Mouse (Mus musculus) lung, embryonic 16.5 days (tissue): ENCODE data around the gene Utp14b. TPM values are rescaled to one million over a fixed set of nuclear protein-coding genes. Genes with fewer than 3 reads are reported as not detected.

ENCODE experiments used
- ATAC-seq: fragments of 200-750 bp; cut with Nextera tagmentation; 2 replicates; pipeline ENCODE4 v1.8.0; 2017; ENCODE audit warnings: low read depth, mild to moderate bottlenecking, moderate library complexity
- H3K27ac ChIP-seq: fragments of 300-500 bp; sonication (generic); 2 replicates; pipeline ENCODE4 v1.5.1; 2014; ENCODE audit warnings: mild to moderate bottlenecking, control low read depth, low read length
- H3K27me3 ChIP-seq: fragments of 300-500 bp; sonication (generic); 2 replicates; pipeline ENCODE4 v1.6.1; 2014; ENCODE audit warnings: low read depth, low read length, mixed read lengths; ENCODE audit not compliant: control insufficient read depth, insufficient read depth
- H3K36me3 ChIP-seq: fragments of 300-500 bp; sonication (generic); 2 replicates; pipeline ENCODE4 v1.6.1; 2014; ENCODE audit warnings: low read length; ENCODE audit not compliant: control insufficient read depth, insufficient read depth
- H3K4me1 ChIP-seq: fragments of 300-500 bp; sonication (generic); replicated peaks from 2 replicates; pipeline ENCODE4 v1.6.1; 2014; ENCODE audit warnings: low read length, mixed read lengths; ENCODE audit not compliant: control insufficient read depth, insufficient read depth
- H3K4me2 ChIP-seq: fragments of 300-500 bp; sonication (generic); 2 replicates; pipeline ENCODE4 v1.6.1; 2014; ENCODE audit warnings: low read depth, low read length, control low read depth
- H3K4me3 ChIP-seq: fragments of 300-500 bp; sonication (generic); 2 replicates; pipeline ENCODE4 v1.5.1; 2014; ENCODE audit warnings: mild to moderate bottlenecking, low read length, control low read depth
- H3K9ac ChIP-seq: fragments of 300-500 bp; sonication (generic); 2 replicates; pipeline ENCODE4 v1.6.1; 2014; ENCODE audit warnings: low read length, control low read depth
- H3K9me3 ChIP-seq: fragments of 300-500 bp; sonication (generic); 2 replicates; pipeline ENCODE4 v1.6.1; 2016; ENCODE audit warnings: low read length; ENCODE audit not compliant: control insufficient read depth
- WGBS: fragments of 180-500 bp; shearing (Covaris S2); extraction: QIAGEN DNeasy Blood & Tissue Kit; methylation state at CpG from one replicate; pipeline ENCODE4 v1.1.7; 2014; 5-methylcytosine and 5-hydroxymethylcytosine counted together
- polyA plus RNA-seq: library from polyadenylated mRNA; unstranded; fragments of >200 nt; fragmentation: Nextera tagmentation; extraction: Ambion mirVana; gene quantifications from 2 replicates; pipeline ENCODE4 v1.2.1, GENCODE M21; 2015

Gene Utp14b
- polyA plus RNA-seq, 1 experiment from 2014 or later: 3.1 TPM

DNA sequence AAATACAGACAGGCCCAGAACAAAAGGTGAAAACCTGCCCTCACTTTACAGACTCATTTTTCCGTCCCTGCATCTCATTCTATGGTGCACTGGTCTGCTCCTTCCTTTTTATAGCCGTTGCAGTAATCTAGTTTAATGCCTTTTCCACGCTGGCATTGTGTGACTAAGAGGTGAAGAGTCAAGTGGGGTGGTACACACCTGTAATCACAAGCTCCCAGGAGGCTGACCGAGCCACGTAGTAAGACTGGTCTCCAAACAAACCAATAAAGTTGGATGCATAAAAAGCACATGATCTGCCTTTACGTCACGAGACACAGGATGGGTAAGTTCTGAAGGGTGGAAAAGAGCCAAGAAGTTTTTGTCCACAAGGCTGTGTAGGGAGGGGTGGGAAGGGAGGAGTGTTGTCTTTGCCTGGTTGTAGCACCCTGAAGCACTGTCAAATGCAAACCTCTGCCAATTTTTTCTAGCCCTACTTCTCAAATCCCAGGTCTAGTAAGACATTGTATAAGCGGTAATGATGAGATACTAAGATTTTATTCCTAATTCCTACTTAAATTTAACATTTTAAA lies 10.4 kb upstream of the Utp14b start:
- H3K4me2 ChIP-seq: no peak overlapping the region
- peaks cover 11% of the 10 kb centered on the region; the same call in 1 of the 2 replicates for H3K4me1 ChIP-seq
- no peaks in the 10 kb centered on the region for H3K36me3 ChIP-seq
- no peak overlapping the region for H3K4me3 ChIP-seq
- H3K27me3 ChIP-seq: no peaks in the 10 kb centered on the region
- no peak overlapping the region for H3K27ac ChIP-seq
- WGBS: 43% methylated on average over 8 of the region's 8 CpGs
- no peaks in the 10 kb centered on the region for H3K9me3 ChIP-seq
- no peak overlapping the region for H3K9ac ChIP-seq
- peak; percentile 49 for ATAC-seq

- H3K27me3 ChIP-seq: no peaks in the 10 kb centered on the region
- ATAC-seq: no peak
- WGBS: 32% methylated on average over 6 of the region's 6 CpGs
- H3K4me1 ChIP-seq: peaks cover 6% of the 10 kb centered on the region; the same call in 1 of the 2 replicates
- H3K36me3 ChIP-seq: no peaks in the 10 kb centered on the region
- no peak overlapping the region for H3K27ac ChIP-seq
- no peak overlapping the region for H3K4me2 ChIP-seq
- no peaks in the 10 kb centered on the region for H3K9me3 ChIP-seq
- no peak overlapping the region for H3K9ac ChIP-seq
- H3K4me3 ChIP-seq: no peak overlapping the region
Observed at GRCm38 (mm10) chr1:78649269-78650061, 8.4 kb upstream of the Utp14b start.

- 17% methylated on average over 2 of the region's 2 CpGs for WGBS
- peak overlapping the region; percentile 67 for H3K27ac ChIP-seq
Observed at GRCm38 (mm10) chr1:78656472-78656871, 1.4 kb upstream of the Utp14b start.

DNA sequence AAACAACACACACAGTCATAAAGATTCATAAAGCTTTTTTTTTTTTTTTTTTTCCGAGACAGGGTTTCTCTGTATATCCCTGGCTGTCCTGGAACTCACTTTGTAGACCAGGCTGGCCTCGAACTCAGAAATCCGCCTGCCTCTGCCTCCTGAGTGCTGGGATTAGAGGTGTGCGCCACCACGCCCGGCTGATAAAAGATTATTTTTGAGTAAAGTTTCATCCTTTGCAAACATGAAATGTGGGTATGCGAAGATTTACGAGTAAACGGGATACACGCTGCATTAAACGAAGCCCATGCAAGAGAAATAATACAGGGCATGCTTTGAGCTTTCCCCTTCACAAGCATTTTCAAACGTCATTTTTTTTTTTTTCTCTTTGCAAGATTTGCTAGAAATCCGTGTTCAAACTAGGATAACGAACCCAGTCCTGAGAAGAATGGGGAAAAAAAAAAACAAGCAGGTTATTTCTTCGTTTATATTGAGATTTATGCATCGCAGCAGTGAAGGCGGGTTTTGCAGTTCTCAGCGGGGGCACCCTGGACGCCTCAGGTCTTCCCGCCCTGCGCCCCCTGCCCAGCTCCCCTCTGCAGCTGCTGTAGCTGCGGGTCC lies 713 bp upstream of the Utp14b start:
- Histone ChIP-seq H3K27me3 (no peaks in the 10 kb centered on the region), H3K36me3 (no peaks in the 10 kb centered on the region), H3K27ac (peak overlapping the region; percentile 67), H3K4me2 (peak overlapping the region; percentile 79), H3K4me1 (peaks cover 15% of the 10 kb centered on the region), H3K9me3 (no peaks in the 10 kb centered on the region), H3K9ac (peak overlapping the region; percentile 68), H3K4me3 (peak overlapping the region; percentile 94)
- no peak for ATAC-seq
- 25% methylated on average over 22 of the region's 22 CpGs for WGBS

More at GRCm38 (mm10) chr1:78656472-78656871, 1.4 kb upstream of the Utp14b start:
- Histone ChIP-seq H3K4me3 (no peak overlapping the region), H3K27me3 (no peaks in the 10 kb centered on the region), H3K4me2 (no peak overlapping the region), H3K9ac (no peak overlapping the region), H3K4me1 (peaks cover 15% of the 10 kb centered on the region), H3K9me3 (no peaks in the 10 kb centered on the region), H3K36me3 (no peaks in the 10 kb centered on the region)
- ATAC-seq: 0 out of 2 replicates have a peak, but pooled peaks have one; percentile 10

DNA sequence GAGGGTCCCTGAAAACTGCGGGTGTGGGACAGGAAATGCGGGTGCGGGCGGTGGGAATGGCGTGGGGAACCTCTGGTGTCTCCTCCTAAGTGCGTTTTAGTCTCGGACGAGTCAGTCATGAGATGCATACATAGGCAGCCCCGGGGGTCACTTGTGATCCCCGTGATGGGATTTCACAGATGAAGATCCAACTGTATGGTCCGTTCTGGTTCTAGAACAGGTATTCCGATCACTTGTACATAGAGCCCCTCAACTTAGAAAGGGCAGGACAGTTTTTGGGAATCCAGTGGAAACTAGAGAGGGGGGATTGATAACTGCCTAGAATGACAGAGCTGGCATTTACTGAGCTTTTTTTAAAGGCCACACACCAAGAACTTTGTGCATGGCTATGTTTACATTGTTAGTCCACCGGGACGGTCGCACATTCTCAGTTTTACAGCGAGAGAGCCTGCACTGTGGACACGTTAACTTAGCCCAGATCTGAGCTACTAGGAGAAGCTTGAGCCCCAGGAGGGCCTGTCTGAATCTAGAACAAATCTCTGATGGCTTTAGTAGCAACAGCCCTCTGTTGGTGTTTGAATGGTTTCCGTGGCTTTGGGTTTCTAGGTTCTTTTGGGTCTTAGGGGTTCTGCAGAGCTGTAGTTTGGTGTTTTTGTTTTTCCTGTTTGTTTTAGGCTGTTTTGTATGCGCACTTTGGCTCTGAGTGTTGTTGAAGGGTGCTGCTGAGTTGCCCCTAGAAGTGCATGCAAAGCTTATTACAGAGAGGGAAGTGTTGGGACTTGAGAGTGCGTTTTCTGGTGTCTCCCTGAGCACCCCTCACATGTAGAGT lies 817 bp downstream of the Utp14b start:
- Histone ChIP-seq H3K9me3 (no peaks in the 10 kb centered on the region), H3K27me3 (no peaks in the 10 kb centered on the region), H3K4me2 (peak overlapping the region; percentile 68), H3K4me1 (peaks cover 15% of the 10 kb centered on the region), H3K36me3 (no peaks in the 10 kb centered on the region), H3K9ac (peak overlapping the region; percentile 97), H3K27ac (peak overlapping the region; percentile 94), H3K4me3 (peak overlapping the region; percentile 94)
- no peak for ATAC-seq
- WGBS: 1% methylated on average over 20 of the region's 20 CpGs

- no peaks in the 10 kb centered on the region for H3K9me3 ChIP-seq
- no peak for ATAC-seq
- peaks cover 2% of the 10 kb centered on the region; the same call in 1 of the 2 replicates for H3K36me3 ChIP-seq
- peaks cover 15% of the 10 kb centered on the region for H3K4me1 ChIP-seq
- H3K4me2 ChIP-seq: peak overlapping the region; percentile 68
- 29% methylated on average over 4 of the region's 4 CpGs for WGBS
- H3K27ac ChIP-seq: no peak overlapping the region
- peak overlapping the region; percentile 94 for H3K4me3 ChIP-seq
- H3K9ac ChIP-seq: peak overlapping the region; percentile 97
- H3K27me3 ChIP-seq: no peaks in the 10 kb centered on the region
Observed at GRCm38 (mm10) chr1:78659270-78659823, 1.5 kb downstream of the Utp14b start.

DNA sequence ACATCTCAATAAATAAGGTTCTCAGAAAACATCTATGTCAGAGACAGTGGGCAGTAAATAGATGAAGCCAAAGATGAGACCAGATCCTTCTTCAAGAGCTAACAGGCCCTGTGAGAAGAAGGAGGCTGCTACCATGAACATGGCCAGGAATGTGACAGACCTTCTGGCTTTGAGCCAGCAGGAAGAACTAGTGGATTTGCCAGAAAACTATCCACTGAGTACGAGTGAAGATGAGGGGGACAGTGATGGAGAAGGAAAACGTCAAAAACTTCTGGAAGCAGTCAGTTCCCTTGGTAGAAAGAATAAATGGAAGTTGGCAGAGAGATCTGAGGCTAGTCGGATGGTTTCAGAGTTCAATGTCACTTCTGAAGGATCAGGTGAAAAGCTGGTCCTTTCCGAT lies 6.5 kb downstream of the Utp14b start:
- no peak overlapping the region for H3K9ac ChIP-seq
- no peak for ATAC-seq

DNA sequence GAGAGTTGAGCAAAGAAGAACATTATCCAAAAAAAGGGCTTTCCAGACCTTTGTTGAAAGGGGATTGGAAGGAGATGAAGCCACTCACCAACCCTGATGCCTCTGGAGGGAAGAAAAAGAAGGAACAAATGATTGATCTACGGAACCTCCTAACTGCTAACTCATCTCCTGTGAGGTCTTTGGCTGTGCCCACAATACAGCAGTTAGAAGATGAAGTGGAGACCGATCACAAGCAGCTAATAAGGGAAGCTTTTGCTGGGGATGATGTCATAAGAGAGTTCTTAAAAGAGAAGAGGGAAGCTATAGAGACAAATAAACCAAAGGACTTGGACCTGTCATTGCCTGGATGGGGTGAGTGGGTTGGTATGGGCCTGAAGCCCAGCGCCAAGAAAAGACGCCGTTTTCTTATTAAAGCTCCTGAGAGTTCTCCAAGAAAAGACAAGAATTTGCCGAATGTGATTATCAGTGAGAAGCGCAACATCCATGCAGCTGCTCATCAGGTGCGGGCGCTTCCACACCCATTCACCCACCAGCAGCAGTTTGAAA lies 8.2 kb downstream of the Utp14b start:
- peaks cover 18% of the 10 kb centered on the region for H3K36me3 ChIP-seq
- ATAC-seq: no peak
- WGBS: 88% methylated on average over 9 of the region's 9 CpGs

More for the DNA sequence above, 6.5 kb downstream of the Utp14b start:
- no peaks in the 10 kb centered on the region for H3K27me3 ChIP-seq
- 53% methylated on average over 4 of the region's 4 CpGs for WGBS
- H3K9me3 ChIP-seq: no peaks in the 10 kb centered on the region
- no peak overlapping the region for H3K4me2 ChIP-seq
- H3K27ac ChIP-seq: no peak overlapping the region
- H3K4me3 ChIP-seq: no peak overlapping the region
- H3K36me3 ChIP-seq: peaks cover 18% of the 10 kb centered on the region
- H3K4me1 ChIP-seq: peaks cover 6% of the 10 kb centered on the region

More for the DNA sequence above, 8.2 kb downstream of the Utp14b start:
- Histone ChIP-seq H3K4me2 (no peak overlapping the region), H3K27ac (no peak overlapping the region), H3K9ac (no peak overlapping the region), H3K27me3 (no peaks in the 10 kb centered on the region), H3K4me1 (no peaks in the 10 kb centered on the region), H3K4me3 (no peak overlapping the region), H3K9me3 (no peaks in the 10 kb centered on the region)
